Mouse (Mus musculus) liver, embryonic 12.5 days (tissue): ENCODE results near the gene Wiz. TPM values are rescaled to one million over a fixed set of nuclear protein-coding genes. Genes with fewer than 3 reads are reported as not detected.

Experiments used
- ATAC-seq: fragments of 200-750 bp; cut with Nextera tagmentation; 2 replicates; pipeline ENCODE4 v1.8.0; 2017; ENCODE audit warnings: moderate number of reproducible peaks, mild to moderate bottlenecking, moderate library complexity
- H3K27ac ChIP-seq: fragments of 300-500 bp; sonication (generic); 2 replicates; pipeline ENCODE4 v1.5.1; 2016; ENCODE audit warnings: mild to moderate bottlenecking
- H3K27me3 ChIP-seq: fragments of 300-500 bp; sonication (generic); replicated peaks from 2 replicates; pipeline ENCODE4 v1.6.1; 2016; ENCODE audit warnings: mild to moderate bottlenecking, moderate library complexity
- H3K36me3 ChIP-seq: fragments of 300-500 bp; sonication (generic); 2 replicates; pipeline ENCODE4 v1.6.1; 2016; ENCODE audit warnings: mild to moderate bottlenecking, moderate library complexity
- H3K4me1 ChIP-seq: fragments of 300-500 bp; sonication (generic); 2 replicates; pipeline ENCODE4 v1.6.1; 2016
- H3K4me2 ChIP-seq: fragments of 300-500 bp; sonication (generic); 2 replicates; pipeline ENCODE4 v1.6.1; 2016; ENCODE audit warnings: mild to moderate bottlenecking, moderate library complexity
- H3K4me3 ChIP-seq: fragments of 300-500 bp; sonication (generic); 2 replicates; pipeline ENCODE4 v1.5.1; 2016; ENCODE audit warnings: mild to moderate bottlenecking, moderate library complexity
- H3K9ac ChIP-seq: fragments of 300-500 bp; sonication (generic); 2 replicates; pipeline ENCODE4 v1.6.1; 2016; ENCODE audit warnings: mild to moderate bottlenecking, moderate library complexity
- H3K9me3 ChIP-seq: fragments of 300-500 bp; sonication (generic); replicated peaks from 2 replicates; pipeline ENCODE4 v1.6.1; 2016; ENCODE audit warnings: mild to moderate bottlenecking, moderate library complexity
- whole genome bisulfite sequencing: fragments of 180-500 bp; shearing (Covaris S2); methylation state at CpG from one replicate; pipeline ENCODE4 v1.1.7; 2016; ENCODE audit not compliant: insufficient replicate concordance; 5-methylcytosine and 5-hydroxymethylcytosine counted together
- polyA plus RNA-seq: library from polyadenylated mRNA; unstranded; fragments of >200 nt; fragmentation: Nextera tagmentation; extraction: Ambion mirVana; gene quantifications from 2 replicates; pipeline ENCODE4 v1.2.1, GENCODE M21; 2016

Wiz gene
- polyA plus RNA-seq, 1 experiment from 2014 or later: 13.3 TPM

DNA sequence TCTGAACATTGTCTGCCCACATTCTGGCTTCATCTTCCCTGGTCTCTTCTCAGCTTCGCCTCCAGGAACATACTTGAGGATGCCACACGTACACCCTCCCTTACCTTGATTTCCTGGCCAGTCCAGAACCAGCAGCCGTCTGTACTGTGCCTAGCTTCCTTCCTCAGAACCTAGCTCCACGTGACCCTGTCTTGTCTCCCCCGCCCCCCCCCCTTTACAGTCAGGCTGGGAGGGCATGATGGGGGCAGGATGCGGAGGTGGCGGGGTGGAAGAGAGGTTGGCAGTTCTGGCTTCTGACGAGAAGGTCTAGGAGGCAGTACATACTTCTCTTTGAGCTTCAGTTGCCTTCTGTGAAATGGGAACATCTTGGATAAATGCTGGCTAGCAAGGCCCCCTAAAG is 14.2 kb upstream of the Wiz start, which contains the start of gene Rasal3:
Gene Rasal3 (minus strand): TSS at position 167 of the 400 bp plus-strand sequence.
- ATAC-seq: peak; percentile 54
- Histone ChIP-seq H3K9me3 (no peaks in the 10 kb centered on the region), H3K9ac (peak within 1 kb of the TSS; percentile 70), H3K4me1 (peaks cover 31% of the 10 kb centered on the region), H3K4me2 (peak within 1 kb of the TSS; percentile 78), H3K27me3 (peaks cover 12% of the 10 kb centered on the region), H3K27ac (0 out of 2 replicates have a peak within 1 kb of the TSS, but pooled peaks have one; percentile 21), H3K36me3 (no peaks in the 10 kb centered on the region), H3K4me3 (peak within 1 kb of the TSS; percentile 58)
- WGBS: 23% methylated on average over 8 of the region's 8 CpGs

GRCm38 (mm10) chr17:32402779-32403157 is 13.5 kb upstream of the Wiz start:
- peak overlapping the region; percentile 70 for H3K9ac ChIP-seq
- H3K4me1 ChIP-seq: peaks cover 31% of the 10 kb centered on the region
- ATAC-seq: peak; percentile 83
- H3K27ac ChIP-seq: 0 out of 2 replicates have a peak overlapping the region, but pooled peaks have one; percentile 21
- peaks cover 19% of the 10 kb centered on the region for H3K27me3 ChIP-seq
- no peaks in the 10 kb centered on the region for H3K9me3 ChIP-seq
- peak overlapping the region; percentile 58 for H3K4me3 ChIP-seq
- 17% methylated on average over 11 of the region's 11 CpGs for WGBS
- H3K36me3 ChIP-seq: no peaks in the 10 kb centered on the region
- peak overlapping the region; percentile 78 for H3K4me2 ChIP-seq

DNA sequence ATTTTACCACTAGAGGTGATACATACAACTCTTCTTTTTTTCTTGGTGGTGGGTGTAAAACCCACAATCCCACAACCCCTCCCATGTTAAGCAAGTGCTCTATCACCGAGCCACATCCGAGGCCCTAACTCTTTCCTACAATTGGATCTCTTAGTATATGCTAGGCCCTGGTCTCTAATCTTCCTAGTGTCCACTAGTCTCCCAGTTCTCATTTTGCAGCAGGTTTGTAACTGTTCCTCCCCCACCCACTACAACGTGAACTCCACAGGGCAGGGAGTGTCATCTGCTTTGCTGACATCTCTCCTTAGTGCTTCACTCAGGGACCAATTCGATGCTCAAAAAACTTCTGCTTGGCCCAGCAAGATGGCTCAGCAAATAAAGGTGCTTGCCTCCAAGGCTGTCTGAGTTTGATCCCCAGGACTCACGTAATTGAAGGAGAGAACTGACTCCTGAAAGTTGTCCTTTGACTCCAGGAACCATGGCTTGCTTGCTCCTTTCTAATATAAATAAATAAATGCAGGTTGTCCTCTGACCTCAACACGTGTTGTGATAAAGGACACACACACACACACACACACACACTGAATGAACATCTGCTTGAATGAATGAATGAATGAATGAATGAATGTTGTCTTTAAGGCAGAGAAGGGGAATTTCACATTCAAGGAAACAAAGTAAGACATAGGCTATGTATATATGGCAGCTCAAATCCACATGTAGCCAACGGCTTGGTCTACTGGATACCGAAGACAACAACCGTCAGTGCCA is 13.0 kb upstream of the Wiz start:
- Histone ChIP-seq H3K36me3 (no peaks in the 10 kb centered on the region), H3K27me3 (peaks cover 24% of the 10 kb centered on the region), H3K27ac (0 out of 2 replicates have a peak overlapping the region, but pooled peaks have one; percentile 21), H3K4me1 (peaks cover 31% of the 10 kb centered on the region), H3K4me3 (peak overlapping the region; percentile 58), H3K9ac (peak overlapping the region; percentile 70), H3K9me3 (no peaks in the 10 kb centered on the region), H3K4me2 (peak overlapping the region; percentile 78)
- peak; percentile 48 for ATAC-seq
- WGBS: 28% methylated on average over 9 of the region's 9 CpGs

DNA sequence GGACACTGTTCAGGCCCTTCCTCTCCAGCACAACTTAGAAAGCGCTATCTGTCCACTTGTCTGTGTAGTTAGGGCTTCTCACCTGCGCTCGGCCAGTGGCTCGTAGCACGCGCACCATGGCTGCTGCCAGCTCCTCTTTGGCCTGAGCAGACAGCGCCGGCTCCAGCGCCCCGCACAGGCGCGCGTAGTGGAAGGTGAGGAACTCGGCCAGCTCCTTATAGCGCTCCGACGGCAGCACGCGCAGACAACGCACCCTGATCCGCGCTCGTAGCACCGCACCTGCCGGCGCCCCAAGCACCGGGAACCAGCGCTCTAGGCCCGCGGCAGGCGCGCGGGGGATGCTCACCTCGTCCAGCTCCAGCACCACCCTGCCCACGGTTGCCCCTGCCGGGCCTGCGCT is 7.0 kb upstream of the Wiz start:
- H3K9ac ChIP-seq: no peak overlapping the region
- H3K9me3 ChIP-seq: no peaks in the 10 kb centered on the region
- H3K27ac ChIP-seq: no peak overlapping the region
- H3K36me3 ChIP-seq: 0 out of 2 replicates have a peak, but pooled peaks cover 3% of the 10 kb centered on the region
- peak overlapping the region; percentile 53 for H3K4me2 ChIP-seq
- peaks cover 75% of the 10 kb centered on the region for H3K27me3 ChIP-seq
- peaks cover 1% of the 10 kb centered on the region; the same call in 1 of the 2 replicates for H3K4me1 ChIP-seq
- no peak for ATAC-seq
- H3K4me3 ChIP-seq: 0 out of 2 replicates have a peak overlapping the region, but pooled peaks have one; percentile 6
- whole genome bisulfite sequencing: 62% methylated on average over 37 of the region's 37 CpGs

GRCm38 (mm10) chr17:32393944-32394343 is 4.7 kb upstream of the Wiz start:
- no peaks in the 10 kb centered on the region for H3K9me3 ChIP-seq
- no peak overlapping the region for H3K9ac ChIP-seq
- H3K27ac ChIP-seq: no peak overlapping the region
- peaks cover 9% of the 10 kb centered on the region for H3K4me1 ChIP-seq
- 0 out of 2 replicates have a peak, but pooled peaks cover 3% of the 10 kb centered on the region for H3K36me3 ChIP-seq
- whole genome bisulfite sequencing: 72% methylated on average over 10 of the region's 10 CpGs
- no peak overlapping the region for H3K4me3 ChIP-seq
- H3K27me3 ChIP-seq: peaks cover 73% of the 10 kb centered on the region
- H3K4me2 ChIP-seq: no peak overlapping the region
- ATAC-seq: no peak

DNA sequence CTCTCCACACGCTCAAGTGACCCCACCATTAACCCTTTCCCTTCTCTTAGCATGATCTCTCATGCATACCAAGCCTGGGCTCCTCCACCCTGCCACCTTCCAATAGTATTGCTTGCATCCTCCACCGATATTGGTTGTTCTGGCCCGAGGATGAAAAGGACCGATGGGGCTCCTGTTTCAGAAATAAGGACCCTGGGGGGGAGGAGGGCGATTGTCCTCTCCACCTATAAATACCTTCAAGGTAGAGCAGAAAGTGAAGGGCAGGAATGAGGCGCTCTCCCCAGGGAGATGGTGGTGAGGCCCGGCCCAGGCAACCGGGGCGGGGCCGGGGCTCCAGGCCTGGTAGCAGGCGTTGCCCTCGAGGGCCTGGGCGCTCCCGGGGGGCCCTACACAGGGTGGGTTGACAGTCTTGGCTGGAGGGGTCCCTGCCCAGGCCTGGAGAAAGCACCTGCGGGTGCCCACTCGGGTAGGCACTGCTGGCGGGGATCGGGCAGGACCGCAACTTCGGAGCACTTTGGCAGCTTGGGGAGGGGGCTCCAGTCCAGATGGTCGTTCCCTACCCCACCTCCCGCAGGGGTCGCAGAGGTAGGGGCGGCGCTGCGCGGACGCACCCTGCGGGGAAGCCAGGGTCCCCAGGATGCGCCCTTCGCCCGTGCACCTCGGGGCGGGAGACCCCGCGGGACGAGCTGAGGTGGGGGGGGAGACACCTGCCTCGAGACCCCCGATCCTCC is 704 bp downstream of the Wiz start:
- no peaks in the 10 kb centered on the region for H3K9me3 ChIP-seq
- peaks cover 31% of the 10 kb centered on the region for H3K4me1 ChIP-seq
- 3% methylated on average over 34 of the region's 39 CpGs for WGBS
- H3K4me2 ChIP-seq: peak overlapping the region; percentile 100
- H3K36me3 ChIP-seq: peaks cover 14% of the 10 kb centered on the region; the same call in 1 of the 2 replicates
- H3K4me3 ChIP-seq: peak overlapping the region; percentile 78
- ATAC-seq: peak; percentile 78
- H3K27ac ChIP-seq: peak overlapping the region; percentile 84
- H3K27me3 ChIP-seq: peaks cover 25% of the 10 kb centered on the region
- H3K9ac ChIP-seq: peak overlapping the region; percentile 79

DNA sequence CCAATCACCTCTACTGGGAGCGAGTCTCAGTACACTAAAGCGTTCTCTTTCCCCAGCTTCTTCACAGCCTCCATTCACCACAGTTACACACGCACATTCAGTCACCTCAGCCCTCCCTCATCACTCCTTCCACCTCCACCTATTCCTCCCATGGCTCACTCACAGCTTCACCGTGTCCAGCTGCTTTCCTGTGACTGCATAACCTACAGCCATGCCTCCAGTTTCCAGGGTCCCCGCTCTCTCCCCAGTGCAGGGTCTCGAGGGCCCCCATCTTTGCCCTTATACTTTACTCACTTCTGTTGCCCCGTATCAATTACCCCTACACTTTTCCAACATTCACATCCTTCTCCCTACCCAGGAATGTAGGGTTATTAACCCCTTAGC is 1.3 kb downstream of the Wiz start:
- peaks cover 20% of the 10 kb centered on the region for H3K27me3 ChIP-seq
- no peak overlapping the region; the same call in 1 of the 2 replicates for H3K9ac ChIP-seq
- H3K4me1 ChIP-seq: peaks cover 31% of the 10 kb centered on the region
- H3K27ac ChIP-seq: peak overlapping the region; percentile 84
- no peak for ATAC-seq
- peak overlapping the region; percentile 78 for H3K4me3 ChIP-seq
- 64% methylated on average over 7 of the region's 7 CpGs for WGBS
- H3K36me3 ChIP-seq: peaks cover 14% of the 10 kb centered on the region; the same call in 1 of the 2 replicates
- H3K9me3 ChIP-seq: no peaks in the 10 kb centered on the region
- peak overlapping the region; percentile 100 for H3K4me2 ChIP-seq

- peaks cover 11% of the 10 kb centered on the region for H3K27me3 ChIP-seq
- H3K4me3 ChIP-seq: no peak overlapping the region
- H3K9ac ChIP-seq: no peak overlapping the region
- peaks cover 14% of the 10 kb centered on the region; the same call in 1 of the 2 replicates for H3K36me3 ChIP-seq
- H3K9me3 ChIP-seq: no peaks in the 10 kb centered on the region
- no peak overlapping the region for H3K4me2 ChIP-seq
- peaks cover 31% of the 10 kb centered on the region for H3K4me1 ChIP-seq
- H3K27ac ChIP-seq: no peak overlapping the region
- 50% methylated on average over 9 of the region's 9 CpGs for WGBS
- ATAC-seq: no peak
Observed at GRCm38 (mm10) chr17:32386659-32387432, 2.4 kb downstream of the Wiz start.

- Histone ChIP-seq H3K27me3 (no peaks in the 10 kb centered on the region), H3K27ac (no peak overlapping the region), H3K4me1 (peaks cover 20% of the 10 kb centered on the region), H3K36me3 (peaks cover 14% of the 10 kb centered on the region; the same call in 1 of the 2 replicates), H3K4me3 (no peak overlapping the region), H3K9ac (no peak overlapping the region), H3K4me2 (no peak overlapping the region), H3K9me3 (no peaks in the 10 kb centered on the region)
- ATAC-seq: no peak
- WGBS: 74% methylated on average over 5 of the region's 5 CpGs
Observed at GRCm38 (mm10) chr17:32383661-32384060, 5.6 kb downstream of the Wiz start.

GRCm38 (mm10) chr17:32382576-32382975 is 6.7 kb downstream of the Wiz start:
- H3K27ac ChIP-seq: no peak overlapping the region
- no peak for ATAC-seq
- peaks cover 22% of the 10 kb centered on the region for H3K36me3 ChIP-seq
- peaks cover 14% of the 10 kb centered on the region for H3K4me1 ChIP-seq
- no peak overlapping the region for H3K9ac ChIP-seq
- no peak overlapping the region for H3K4me3 ChIP-seq
- H3K9me3 ChIP-seq: no peaks in the 10 kb centered on the region
- WGBS: 79% methylated on average over 7 of the region's 7 CpGs
- H3K4me2 ChIP-seq: no peak overlapping the region
- no peaks in the 10 kb centered on the region for H3K27me3 ChIP-seq

DNA sequence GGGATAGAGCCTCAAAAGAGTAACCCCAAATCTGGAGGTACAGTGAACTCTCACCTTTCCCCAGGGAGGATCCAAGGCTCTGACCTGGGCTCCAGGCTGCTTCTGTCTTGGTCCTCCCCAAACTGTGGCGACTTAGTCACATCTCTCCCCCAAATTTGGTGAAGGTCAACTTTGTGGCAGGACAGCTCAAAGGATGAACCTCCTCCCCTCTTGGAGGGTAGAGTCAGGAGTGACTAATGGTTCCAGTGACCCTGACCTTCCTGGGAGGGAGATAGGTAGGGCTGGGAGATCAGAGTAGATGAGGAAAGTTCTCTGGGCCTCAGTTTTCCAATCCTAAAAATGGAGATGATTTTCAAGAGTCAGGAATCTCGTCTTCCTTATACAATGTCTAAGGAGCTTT is 10.5 kb downstream of the Wiz start:
- Histone ChIP-seq H3K27me3 (no peaks in the 10 kb centered on the region), H3K9ac (no peak overlapping the region), H3K4me2 (no peak overlapping the region), H3K27ac (no peak overlapping the region), H3K36me3 (peaks cover 22% of the 10 kb centered on the region), H3K9me3 (no peaks in the 10 kb centered on the region), H3K4me3 (no peak overlapping the region), H3K4me1 (peaks cover 19% of the 10 kb centered on the region)
- 69% methylated on average over 2 of the region's 2 CpGs for WGBS
- no peak for ATAC-seq
